Mouse (Mus musculus) hindbrain, embryonic 12.5 days (tissue): ENCODE measurements around the gene Rad51b. TPM values are rescaled to one million over a fixed set of nuclear protein-coding genes. Genes with fewer than 3 reads are reported as not detected.

Experiments used
- ATAC-seq: fragments of 200-750 bp; cut with Nextera tagmentation; 2 replicates; pipeline ENCODE4 v1.8.0; 2017; ENCODE audit warnings: moderate TSS enrichment; ENCODE audit not compliant: low FRiP score
- H3K27ac ChIP-seq: fragments of 300-500 bp; sonication (generic); 2 replicates; pipeline ENCODE4 v1.5.1; 2016; ENCODE audit warnings: mild to moderate bottlenecking
- H3K27me3 ChIP-seq: fragments of 300-500 bp; sonication (generic); 2 replicates; pipeline ENCODE4 v1.6.1; 2016; ENCODE audit warnings: mild to moderate bottlenecking
- H3K36me3 ChIP-seq: fragments of 300-500 bp; sonication (generic); 2 replicates; pipeline ENCODE4 v1.6.1; 2016; ENCODE audit warnings: mild to moderate bottlenecking
- H3K4me1 ChIP-seq: fragments of 300-500 bp; sonication (generic); 2 replicates; pipeline ENCODE4 v1.6.1; 2016
- H3K4me2 ChIP-seq: fragments of 300-500 bp; sonication (generic); replicated peaks from 2 replicates; pipeline ENCODE4 v1.6.1; 2016; ENCODE audit warnings: mild to moderate bottlenecking
- H3K4me3 ChIP-seq: fragments of 300-500 bp; sonication (generic); 2 replicates; pipeline ENCODE4 v1.5.1; 2016; ENCODE audit warnings: mild to moderate bottlenecking
- H3K9ac ChIP-seq: fragments of 300-500 bp; sonication (generic); 2 replicates; pipeline ENCODE4 v1.6.1; 2016; ENCODE audit warnings: mild to moderate bottlenecking, moderate library complexity
- H3K9me3 ChIP-seq: fragments of 300-500 bp; sonication (generic); replicated peaks from 2 replicates; pipeline ENCODE4 v1.6.1; 2016; ENCODE audit warnings: mild to moderate bottlenecking
- WGBS: fragments of 180-500 bp; shearing (Covaris S2); methylation state at CpG from one replicate; pipeline ENCODE4 v1.1.7; 2016; 5-methylcytosine and 5-hydroxymethylcytosine counted together
- polyA plus RNA-seq: library from polyadenylated mRNA; unstranded; fragments of >200 nt; fragmentation: Nextera tagmentation; extraction: Ambion mirVana; gene quantifications from 2 replicates; pipeline ENCODE4 v1.2.1, GENCODE M21; 2016

The Rad51b gene
- polyA plus RNA-seq, 1 experiment from 2014 or later: 5.2 TPM

DNA sequence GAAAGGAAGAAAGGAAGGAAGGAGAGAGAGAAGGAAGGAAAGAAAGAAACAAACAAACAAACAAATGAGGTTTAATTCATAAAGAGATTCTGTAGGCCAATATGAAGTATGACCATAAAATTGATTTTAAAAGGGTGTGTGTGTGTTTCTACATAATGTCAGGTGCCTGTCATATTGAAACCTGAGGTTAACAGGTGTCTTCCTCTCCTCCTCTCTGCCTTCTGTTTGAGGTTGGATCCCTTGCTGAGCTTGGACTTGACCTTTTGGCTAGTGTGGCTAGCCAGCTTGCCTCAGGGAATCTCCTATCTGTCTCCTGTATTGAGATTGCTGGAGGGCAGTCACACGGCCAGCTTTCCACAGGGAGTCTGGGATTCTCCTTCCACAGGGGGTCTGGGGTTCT is 506.6 kb downstream of the Rad51b start:
- no peak overlapping the region for H3K9ac ChIP-seq
- ATAC-seq: no peak
- H3K36me3 ChIP-seq: no peaks in the 10 kb centered on the region
- H3K27ac ChIP-seq: no peak overlapping the region
- no peak overlapping the region for H3K4me2 ChIP-seq
- no peaks in the 10 kb centered on the region for H3K27me3 ChIP-seq
- H3K4me1 ChIP-seq: peaks cover 34% of the 10 kb centered on the region
- H3K4me3 ChIP-seq: no peak overlapping the region
- WGBS: 55% methylated on average over 1 of the region's 1 CpGs
- no peaks in the 10 kb centered on the region for H3K9me3 ChIP-seq

- Histone ChIP-seq H3K4me3 (no peak overlapping the region), H3K27ac (peak overlapping the region; percentile 72), H3K27me3 (no peaks in the 10 kb centered on the region), H3K9me3 (no peaks in the 10 kb centered on the region), H3K9ac (no peak overlapping the region), H3K4me1 (peaks cover 38% of the 10 kb centered on the region), H3K36me3 (no peaks in the 10 kb centered on the region), H3K4me2 (no peak overlapping the region)
- ATAC-seq: peak; percentile 71; the same call in 1 of the 2 replicates
- WGBS: 23% methylated on average over 8 of the region's 8 CpGs
These were observed 507.9 kb downstream of the Rad51b start for GRCm38 (mm10) chr12:79804776-79805524.

DNA sequence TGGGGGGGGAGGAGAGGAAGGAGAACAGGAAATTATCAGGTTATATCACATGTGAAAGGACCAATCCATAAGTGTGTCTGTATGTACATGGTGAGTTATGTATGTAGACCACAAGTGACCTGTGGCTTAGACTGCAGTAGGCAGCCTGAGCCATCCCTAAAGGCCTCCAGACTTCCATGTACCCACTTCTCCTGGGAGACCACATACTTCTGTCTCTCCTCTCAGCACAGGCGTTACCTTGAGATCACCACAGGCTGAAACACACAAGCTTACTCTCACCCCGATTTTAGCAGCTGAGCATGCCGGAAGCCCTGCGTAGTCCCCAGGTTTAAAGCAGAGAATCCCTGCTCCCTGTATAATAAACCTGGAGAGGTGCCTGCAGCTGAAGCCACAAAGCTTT is 509.9 kb downstream of the Rad51b start:
- H3K9me3 ChIP-seq: no peaks in the 10 kb centered on the region
- H3K27ac ChIP-seq: peak overlapping the region; percentile 74
- ATAC-seq: 0 out of 2 replicates have a peak, but pooled peaks have one; percentile 14
- no peak overlapping the region for H3K4me3 ChIP-seq
- WGBS: 41% methylated on average over 4 of the region's 4 CpGs
- peaks cover 4% of the 10 kb centered on the region; the same call in 1 of the 2 replicates for H3K27me3 ChIP-seq
- 0 out of 2 replicates have a peak overlapping the region, but pooled peaks have one; percentile 47 for H3K9ac ChIP-seq
- H3K4me1 ChIP-seq: peaks cover 38% of the 10 kb centered on the region
- H3K36me3 ChIP-seq: no peaks in the 10 kb centered on the region
- no peak overlapping the region for H3K4me2 ChIP-seq

- 9% methylated on average over 10 of the region's 10 CpGs for WGBS
- H3K27me3 ChIP-seq: peaks cover 4% of the 10 kb centered on the region
- peak overlapping the region; percentile 74 for H3K27ac ChIP-seq
- peak; percentile 51 for ATAC-seq
- peaks cover 41% of the 10 kb centered on the region for H3K4me1 ChIP-seq
- H3K4me3 ChIP-seq: no peak overlapping the region
- peak overlapping the region; percentile 18; the same call in 1 of the 2 replicates for H3K4me2 ChIP-seq
- peak overlapping the region; percentile 47; the same call in 1 of the 2 replicates for H3K9ac ChIP-seq
- H3K9me3 ChIP-seq: no peaks in the 10 kb centered on the region
- H3K36me3 ChIP-seq: no peaks in the 10 kb centered on the region
These were observed 510.3 kb downstream of the Rad51b start for GRCm38 (mm10) chr12:79807410-79807847.

DNA sequence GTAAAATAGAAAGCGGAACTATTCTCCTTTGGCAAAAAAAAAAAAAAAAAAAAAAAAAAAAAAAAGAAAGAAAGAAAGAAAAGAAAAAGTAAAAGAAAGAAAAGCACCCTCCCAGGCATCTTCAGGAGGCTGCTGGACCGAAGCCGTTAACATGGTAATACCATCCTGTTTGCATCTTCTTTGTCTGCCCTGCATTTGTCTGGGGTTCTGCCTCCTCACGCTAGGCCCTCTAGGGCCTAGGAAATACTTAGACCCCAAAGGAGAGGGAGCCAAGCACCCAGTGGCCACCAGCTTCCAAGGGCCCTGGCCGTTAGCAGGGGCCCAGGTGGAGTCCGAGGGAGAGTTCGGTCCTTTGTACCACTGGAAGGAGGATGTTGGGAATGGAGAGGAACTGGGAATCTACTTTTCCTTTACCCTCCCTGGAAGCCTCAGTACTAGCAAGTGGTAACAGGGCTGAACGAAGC is 510.9 kb downstream of the Rad51b start:
- no peak overlapping the region for H3K4me3 ChIP-seq
- no peaks in the 10 kb centered on the region for H3K36me3 ChIP-seq
- H3K27me3 ChIP-seq: peaks cover 4% of the 10 kb centered on the region
- no peaks in the 10 kb centered on the region for H3K9me3 ChIP-seq
- H3K27ac ChIP-seq: peak overlapping the region; percentile 55
- no peak overlapping the region for H3K4me2 ChIP-seq
- no peak for ATAC-seq
- 27% methylated on average over 8 of the region's 8 CpGs for WGBS
- peaks cover 46% of the 10 kb centered on the region for H3K4me1 ChIP-seq
- no peak overlapping the region for H3K9ac ChIP-seq

- Histone ChIP-seq H3K4me2 (no peak overlapping the region), H3K9me3 (no peaks in the 10 kb centered on the region), H3K27ac (peak overlapping the region; percentile 55), H3K4me1 (peaks cover 53% of the 10 kb centered on the region), H3K9ac (no peak overlapping the region), H3K36me3 (no peaks in the 10 kb centered on the region), H3K4me3 (no peak overlapping the region), H3K27me3 (peaks cover 4% of the 10 kb centered on the region)
- ATAC-seq: no peak
- WGBS: 54% methylated on average over 18 of the region's 18 CpGs
These were observed 511.6 kb downstream of the Rad51b start for GRCm38 (mm10) chr12:79808426-79809398.

DNA sequence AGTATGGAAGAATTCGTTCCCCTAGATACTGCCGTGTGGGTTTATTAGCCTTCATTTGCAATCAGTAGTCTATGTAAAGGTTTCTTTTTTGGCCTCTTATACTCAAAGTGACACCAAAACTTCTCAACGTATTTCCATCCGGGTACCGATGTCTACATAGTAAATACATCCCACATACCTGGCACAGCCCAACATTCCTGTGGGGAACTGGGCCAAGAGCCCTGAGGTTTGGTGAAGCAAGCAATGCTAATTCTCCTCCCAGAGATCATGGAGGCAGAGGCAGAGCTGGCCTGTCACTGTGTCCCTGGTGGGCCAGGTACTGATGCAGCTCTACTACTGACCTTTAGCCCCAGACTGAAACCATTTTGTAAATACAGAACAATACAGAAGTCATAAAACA is 512.4 kb downstream of the Rad51b start:
- Histone ChIP-seq H3K4me3 (no peak overlapping the region), H3K36me3 (no peaks in the 10 kb centered on the region), H3K4me1 (peaks cover 58% of the 10 kb centered on the region), H3K27me3 (peaks cover 4% of the 10 kb centered on the region), H3K27ac (no peak overlapping the region), H3K9ac (no peak overlapping the region), H3K9me3 (no peaks in the 10 kb centered on the region), H3K4me2 (no peak overlapping the region)
- no peak for ATAC-seq
- 92% methylated on average over 5 of the region's 5 CpGs for WGBS

- H3K4me3 ChIP-seq: no peak overlapping the region
- no peak for ATAC-seq
- H3K27me3 ChIP-seq: peaks cover 4% of the 10 kb centered on the region
- no peaks in the 10 kb centered on the region for H3K9me3 ChIP-seq
- H3K27ac ChIP-seq: no peak overlapping the region
- no peak overlapping the region for H3K9ac ChIP-seq
- H3K4me2 ChIP-seq: no peak overlapping the region
- H3K36me3 ChIP-seq: no peaks in the 10 kb centered on the region
- H3K4me1 ChIP-seq: peaks cover 40% of the 10 kb centered on the region
- 18% methylated on average over 8 of the region's 8 CpGs for WGBS
These were observed 515.3 kb downstream of the Rad51b start for GRCm38 (mm10) chr12:79812422-79812821.

- ATAC-seq: 0 out of 2 replicates have a peak, but pooled peaks have one; percentile 32
- H3K9me3 ChIP-seq: no peaks in the 10 kb centered on the region
These were observed 515.9 kb downstream of the Rad51b start for GRCm38 (mm10) chr12:79812838-79813563.

DNA sequence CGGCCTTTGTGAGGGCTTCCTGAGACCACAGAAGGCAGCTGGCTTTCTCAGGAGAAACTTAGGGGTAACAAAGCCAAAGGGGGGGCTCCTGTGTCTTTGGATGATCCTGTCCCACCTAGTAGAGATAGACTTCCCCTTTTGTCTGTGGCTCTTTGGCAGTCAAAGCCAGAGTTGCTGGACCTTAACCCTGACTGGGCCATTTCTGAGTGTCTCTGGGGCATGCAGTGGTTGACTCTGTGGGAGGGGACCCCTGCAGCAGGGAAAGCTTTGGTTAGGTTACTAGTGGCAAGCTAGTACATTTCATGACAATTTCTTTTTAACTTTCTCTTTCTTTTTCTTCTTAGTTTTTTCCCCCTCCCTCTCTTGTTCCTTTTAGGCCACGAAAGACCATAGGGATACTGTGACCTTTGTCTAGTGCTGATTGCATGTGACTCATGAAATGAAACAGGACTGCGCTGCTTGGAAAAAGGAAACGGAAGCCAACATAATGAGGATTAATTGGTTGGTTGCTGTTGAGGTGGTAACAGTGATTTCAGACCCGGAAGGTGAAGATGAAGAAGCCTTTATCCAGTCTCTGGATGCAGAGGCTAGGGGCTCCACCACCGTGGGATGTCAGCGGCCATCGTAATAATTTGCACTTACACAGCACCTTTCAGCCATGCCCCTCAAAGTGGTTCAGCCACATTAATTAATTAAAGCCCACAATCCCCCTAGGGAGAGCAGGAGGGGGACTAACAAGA is 516.7 kb downstream of the Rad51b start:
- H3K27me3 ChIP-seq: peaks cover 7% of the 10 kb centered on the region
- H3K27ac ChIP-seq: 0 out of 2 replicates have a peak overlapping the region, but pooled peaks have one; percentile 26
- no peak overlapping the region for H3K4me3 ChIP-seq
- no peaks in the 10 kb centered on the region for H3K9me3 ChIP-seq
- peaks cover 30% of the 10 kb centered on the region for H3K4me1 ChIP-seq
- H3K36me3 ChIP-seq: no peaks in the 10 kb centered on the region
- no peak overlapping the region for H3K9ac ChIP-seq
- no peak overlapping the region; the same call in 1 of the 2 replicates for H3K4me2 ChIP-seq
- no peak for ATAC-seq
- 30% methylated on average over 8 of the region's 8 CpGs for WGBS

More at GRCm38 (mm10) chr12:79812838-79813563, 515.9 kb downstream of the Rad51b start:
- Histone ChIP-seq H3K9ac (no peak overlapping the region), H3K4me3 (no peak overlapping the region), H3K27ac (0 out of 2 replicates have a peak overlapping the region, but pooled peaks have one; percentile 26), H3K4me1 (peaks cover 36% of the 10 kb centered on the region), H3K36me3 (no peaks in the 10 kb centered on the region), H3K27me3 (peaks cover 5% of the 10 kb centered on the region), H3K4me2 (no peak overlapping the region)
- 21% methylated on average over 18 of the region's 18 CpGs for WGBS
